Mouse (Mus musculus) embryonic facial prominence, embryonic 10.5 days (tissue): ENCODE data around the gene Fam124a. TPM values are rescaled to one million over a fixed set of nuclear protein-coding genes. Genes with fewer than 3 reads are reported as not detected.
A peak's percentile ranks its signal among the peaks of the same experiment; 100 is the strongest.
"Not testable (repeated sequence)": the region's sequence is repeated elsewhere in the genome, so short reads cannot be mapped to it uniquely, and the experiment has no call there.

Experiments
- DNase-seq: peaks from one replicate; pipeline ENCODE4 v3.0.0-alpha.2; 2017; ENCODE audit warnings: low spot score
- H3K27ac ChIP-seq: fragments of 300-500 bp; sonication (generic); replicated peaks from 2 replicates; pipeline ENCODE4 v1.5.1; 2016; ENCODE audit warnings: mild to moderate bottlenecking
- H3K27me3 ChIP-seq: fragments of 300-500 bp; sonication (generic); replicated peaks from 2 replicates; pipeline ENCODE4 v1.6.1; 2016; ENCODE audit warnings: low read depth, mild to moderate bottlenecking; ENCODE audit not compliant: poor library complexity, severe bottlenecking
- H3K36me3 ChIP-seq: fragments of 300-500 bp; sonication (generic); replicated peaks from 2 replicates; pipeline ENCODE4 v1.6.1; 2016; ENCODE audit warnings: mild to moderate bottlenecking, moderate library complexity
- H3K4me1 ChIP-seq: fragments of 300-500 bp; sonication (generic); 2 replicates; pipeline ENCODE4 v1.6.1; 2016
- H3K4me3 ChIP-seq: fragments of 300-500 bp; sonication (generic); 2 replicates; pipeline ENCODE4 v1.5.1; 2016; ENCODE audit warnings: mild to moderate bottlenecking, moderate library complexity
- H3K9me3 ChIP-seq: fragments of 300-500 bp; sonication (generic); 2 replicates; pipeline ENCODE4 v1.6.1; 2016; ENCODE audit warnings: mild to moderate bottlenecking
- WGBS: fragments of 180-500 bp; shearing (Covaris S2); methylation state at CpG from one replicate; pipeline ENCODE4 v1.1.7; 2016; 5-methylcytosine and 5-hydroxymethylcytosine counted together
- polyA plus RNA-seq: library from polyadenylated mRNA; unstranded; fragments of >200 nt; fragmentation: Nextera tagmentation; extraction: Ambion mirVana; gene quantifications from 2 replicates; pipeline ENCODE4 v1.2.1, GENCODE M21; 2016

The Fam124a gene
- polyA plus RNA-seq, 1 experiment from 2014 or later = 2.8 TPM

- 87% methylated on average over 5 of the region's 5 CpGs for WGBS
- Histone ChIP-seq H3K27me3 (peaks cover 53% of the 10 kb centered on the region), H3K27ac (no peak overlapping the region), H3K36me3 (no peaks in the 10 kb centered on the region), H3K4me1 (peaks cover 16% of the 10 kb centered on the region), H3K4me3 (no peak overlapping the region), H3K9me3 (no peaks in the 10 kb centered on the region)
- DNase-seq = no peak
These were observed 1.8 kb upstream of the Fam124a start for GRCm38 (mm10) chr14:62553786-62554185.

DNA sequence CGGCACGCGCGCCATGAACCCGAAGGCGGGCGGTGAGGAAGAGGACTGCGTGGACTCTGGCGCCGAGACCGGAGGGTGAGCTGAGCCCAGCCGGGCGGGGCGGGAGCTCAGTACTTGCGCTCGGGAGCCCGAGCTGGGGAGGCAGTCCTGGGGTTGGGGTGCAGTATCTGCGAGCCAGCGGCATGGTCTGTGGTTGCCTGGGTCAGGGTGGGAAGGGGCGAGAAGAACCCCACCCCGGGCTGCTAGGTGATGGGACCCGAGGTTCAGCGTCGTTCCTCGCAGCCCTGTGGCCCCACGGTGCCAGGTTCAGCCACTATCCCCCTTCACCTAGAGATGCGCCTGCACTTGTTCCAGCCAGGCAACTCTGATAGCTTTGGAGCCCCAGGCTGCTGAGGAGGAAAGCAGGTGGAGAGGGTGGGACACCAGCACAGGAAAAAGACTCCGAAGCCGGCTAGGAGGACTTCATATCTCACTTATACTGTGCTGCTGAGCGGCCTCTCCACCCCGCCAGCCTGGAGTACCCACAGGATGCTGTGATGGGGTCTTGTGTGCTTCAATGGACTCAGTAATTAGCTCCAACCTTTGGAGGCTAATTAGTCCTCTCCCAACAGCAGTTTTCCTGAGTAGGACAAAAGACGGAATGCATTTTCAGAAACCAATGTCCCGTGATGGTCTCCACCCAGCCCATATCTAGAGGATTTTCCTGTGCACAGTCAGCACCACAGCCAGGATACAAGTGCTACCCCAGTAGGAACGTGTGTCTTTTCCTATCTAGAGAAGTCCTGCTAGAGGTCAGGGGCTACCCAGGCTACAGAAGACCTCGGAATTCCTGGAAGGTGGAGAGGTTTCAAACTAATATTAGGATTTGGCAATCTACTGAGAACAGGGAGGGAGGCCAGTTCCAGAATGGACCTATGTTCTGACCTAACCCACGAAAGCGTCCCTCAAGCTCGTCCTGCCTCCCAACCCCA is 588 bp downstream of the Fam124a start:
- 11% methylated on average over 38 of the region's 38 CpGs for WGBS
- Histone ChIP-seq H3K27me3 (peaks cover 56% of the 10 kb centered on the region), H3K4me3 (peak overlapping the region; percentile 75), H3K9me3 (no peaks in the 10 kb centered on the region), H3K27ac (peak overlapping the region; percentile 80), H3K4me1 (peaks cover 16% of the 10 kb centered on the region), H3K36me3 (no peaks in the 10 kb centered on the region)
- no peak for DNase-seq

DNA sequence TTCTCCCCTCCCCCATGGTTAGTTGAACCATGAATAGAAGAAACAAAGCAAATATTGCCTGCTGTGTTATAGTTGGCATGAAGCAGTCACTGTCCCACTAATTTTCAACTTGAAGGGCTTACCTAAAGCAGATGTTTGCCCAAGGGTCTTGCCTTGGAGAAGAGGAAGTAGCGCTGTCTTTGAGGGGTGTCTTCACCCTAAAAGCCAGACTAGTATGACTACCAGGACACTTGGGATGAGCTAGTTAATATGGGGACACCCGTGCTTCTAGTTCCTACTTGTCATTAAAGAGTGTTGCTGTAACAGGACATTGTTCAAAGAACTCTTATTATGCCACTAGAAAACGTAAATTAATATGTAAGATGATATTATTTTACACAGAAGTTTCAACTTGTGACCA is 1.6 kb downstream of the Fam124a start:
- H3K27me3 ChIP-seq = peaks cover 56% of the 10 kb centered on the region
- DNase-seq = no peak
- WGBS = 75% methylated on average over 3 of the region's 3 CpGs

GRCm38 (mm10) chr14:62561875-62562748 is 6.6 kb downstream of the Fam124a start:
- Histone ChIP-seq H3K9me3 (no peaks in the 10 kb centered on the region), H3K27me3 (peaks cover 18% of the 10 kb centered on the region), H3K36me3 (no peaks in the 10 kb centered on the region), H3K27ac (no peak overlapping the region), H3K4me3 (no peak overlapping the region), H3K4me1 (peaks cover 8% of the 10 kb centered on the region)
- DNase-seq = peak; percentile 14
- 64% methylated on average over 17 of the region's 17 CpGs for WGBS

More for the DNA sequence above, 1.6 kb downstream of the Fam124a start:
- Histone ChIP-seq H3K4me1 (peaks cover 23% of the 10 kb centered on the region), H3K36me3 (no peaks in the 10 kb centered on the region), H3K27ac (no peak overlapping the region), H3K4me3 (no peak overlapping the region), H3K9me3 (no peaks in the 10 kb centered on the region)

- Histone ChIP-seq H3K4me3 (no peak overlapping the region), H3K9me3 (no peaks in the 10 kb centered on the region), H3K27ac (no peak overlapping the region), H3K36me3 (no peaks in the 10 kb centered on the region), H3K27me3 (0 out of 2 replicates have a peak, but pooled peaks cover 4% of the 10 kb centered on the region), H3K4me1 (peaks cover 8% of the 10 kb centered on the region)
- WGBS = 84% methylated on average over 7 of the region's 7 CpGs
- no peak for DNase-seq
These were observed 8.1 kb downstream of the Fam124a start for GRCm38 (mm10) chr14:62563679-62564078.

GRCm38 (mm10) chr14:62566821-62567220 is 11.3 kb downstream of the Fam124a start, which contains the start of gene Gm4131:
Gm4131 (minus strand) TSS chr14:62566921.
- H3K27me3 ChIP-seq, H3K36me3 ChIP-seq, H3K4me1 ChIP-seq, H3K9me3 ChIP-seq, H3K4me3 ChIP-seq, H3K27ac ChIP-seq, DNase-seq: not testable (repeated sequence)
- 87% methylated on average over 9 of the region's 9 CpGs for WGBS

DNA sequence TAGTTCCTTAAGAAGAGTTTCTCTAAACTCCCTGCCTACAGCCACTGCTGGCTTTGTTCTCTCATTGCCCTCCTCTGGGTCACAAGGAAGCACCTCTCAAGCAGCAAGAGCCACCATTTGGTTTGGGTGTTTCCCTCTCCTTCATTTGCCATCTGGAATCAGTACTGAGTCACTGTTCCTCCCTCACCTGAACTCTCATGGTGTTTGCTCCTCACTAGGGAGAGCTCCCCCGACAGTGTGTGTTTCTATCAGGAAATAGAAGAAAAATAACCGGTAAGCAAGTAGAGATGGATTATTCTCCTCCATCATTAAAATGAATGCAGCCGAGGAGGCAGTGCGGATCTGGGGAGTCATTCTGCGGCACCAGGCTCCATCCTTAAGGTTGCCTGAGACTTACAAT is 13.9 kb downstream of the Fam124a start:
- Histone ChIP-seq H3K4me1 (peaks cover 12% of the 10 kb centered on the region), H3K27me3 (no peaks in the 10 kb centered on the region)
- WGBS = 88% methylated on average over 5 of the region's 5 CpGs

DNA sequence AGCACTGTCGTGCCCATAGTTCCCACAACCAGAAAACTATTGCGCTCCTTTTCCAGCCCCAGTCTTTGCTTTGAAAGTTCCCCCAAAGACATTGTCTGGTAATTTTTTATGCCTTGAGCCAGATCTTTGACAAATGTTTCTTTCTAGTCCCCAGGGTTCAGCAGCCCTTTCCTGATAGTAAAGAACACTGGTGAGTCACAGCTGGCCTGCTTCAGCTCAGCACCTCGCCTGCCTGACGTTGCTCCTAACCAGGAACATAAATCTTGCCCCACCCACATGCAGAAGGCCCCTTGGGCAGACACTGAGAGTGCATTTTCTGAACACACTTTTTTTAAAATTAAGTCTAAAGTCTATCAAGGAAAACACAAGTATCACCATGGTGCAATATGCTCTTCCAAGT is 14.8 kb downstream of the Fam124a start:
- WGBS = 65% methylated on average over 4 of the region's 4 CpGs
- Histone ChIP-seq H3K9me3 (no peaks in the 10 kb centered on the region), H3K4me1 (peaks cover 13% of the 10 kb centered on the region)

More for the DNA sequence above, 13.9 kb downstream of the Fam124a start:
- H3K27ac ChIP-seq = no peak overlapping the region
- DNase-seq = no peak
- no peaks in the 10 kb centered on the region for H3K36me3 ChIP-seq
- no peaks in the 10 kb centered on the region for H3K9me3 ChIP-seq
- no peak overlapping the region for H3K4me3 ChIP-seq

GRCm38 (mm10) chr14:62573454-62573853 is 17.9 kb downstream of the Fam124a start:
- no peaks in the 10 kb centered on the region for H3K27me3 ChIP-seq
- peaks cover 13% of the 10 kb centered on the region for H3K4me1 ChIP-seq
- DNase-seq = peak; percentile 42
- no peak overlapping the region for H3K27ac ChIP-seq
- 0% methylated on average over 2 of the region's 3 CpGs for WGBS
- peak overlapping the region; percentile 29; the same call in 1 of the 2 replicates for H3K4me3 ChIP-seq
- no peaks in the 10 kb centered on the region for H3K9me3 ChIP-seq
- no peaks in the 10 kb centered on the region for H3K36me3 ChIP-seq

More for the DNA sequence above, 14.8 kb downstream of the Fam124a start:
- H3K27me3 ChIP-seq = no peaks in the 10 kb centered on the region
- DNase-seq = no peak
- no peak overlapping the region for H3K27ac ChIP-seq
- H3K4me3 ChIP-seq = no peak overlapping the region
- H3K36me3 ChIP-seq = no peaks in the 10 kb centered on the region

GRCm38 (mm10) chr14:62574906-62575305 is 19.4 kb downstream of the Fam124a start:
- H3K27me3 ChIP-seq = no peaks in the 10 kb centered on the region
- no peaks in the 10 kb centered on the region for H3K36me3 ChIP-seq
- no peak overlapping the region for H3K27ac ChIP-seq
- peaks cover 13% of the 10 kb centered on the region for H3K4me1 ChIP-seq
- H3K4me3 ChIP-seq = no peak overlapping the region
- 75% methylated on average over 6 of the region's 6 CpGs for whole genome bisulfite sequencing
- no peak for DNase-seq
- no peaks in the 10 kb centered on the region for H3K9me3 ChIP-seq

GRCm38 (mm10) chr14:62575862-62576261 is 20.3 kb downstream of the Fam124a start:
- Histone ChIP-seq H3K9me3 (no peaks in the 10 kb centered on the region), H3K4me3 (no peak overlapping the region), H3K36me3 (no peaks in the 10 kb centered on the region), H3K27ac (no peak overlapping the region), H3K4me1 (peaks cover 13% of the 10 kb centered on the region), H3K27me3 (no peaks in the 10 kb centered on the region)
- no peak for DNase-seq
- WGBS = 63% methylated on average over 8 of the region's 8 CpGs

DNA sequence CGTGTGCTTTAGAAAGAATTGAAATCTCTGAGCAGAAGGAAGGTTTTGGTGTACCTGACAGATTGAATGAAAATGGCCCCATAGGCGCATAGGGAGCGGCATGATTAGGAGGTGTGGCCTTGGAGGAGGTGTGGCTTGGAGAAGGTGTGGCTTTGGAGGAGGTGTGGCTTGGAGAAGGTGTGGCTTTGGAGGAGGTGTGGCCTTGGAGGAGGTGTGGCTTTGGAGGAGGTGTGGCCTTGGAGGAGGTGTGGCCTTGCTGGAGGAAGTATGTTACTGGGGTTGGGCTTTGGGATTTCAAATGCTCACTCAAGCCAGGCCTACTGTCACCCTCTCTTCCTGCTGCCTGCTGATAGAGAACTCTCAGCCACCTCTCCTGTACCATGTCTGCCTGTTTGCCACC is 25.4 kb downstream of the Fam124a start:
- Histone ChIP-seq H3K4me1 (peaks cover 44% of the 10 kb centered on the region), H3K9me3 (no peaks in the 10 kb centered on the region), H3K36me3 (no peaks in the 10 kb centered on the region), H3K4me3 (no peak overlapping the region), H3K27me3 (no peaks in the 10 kb centered on the region), H3K27ac (no peak overlapping the region)
- WGBS = 81% methylated on average over 3 of the region's 3 CpGs
- no peak for DNase-seq
